22 mouse cellular contexts compared by ENCODE assay signal in the genomic region with DNA sequence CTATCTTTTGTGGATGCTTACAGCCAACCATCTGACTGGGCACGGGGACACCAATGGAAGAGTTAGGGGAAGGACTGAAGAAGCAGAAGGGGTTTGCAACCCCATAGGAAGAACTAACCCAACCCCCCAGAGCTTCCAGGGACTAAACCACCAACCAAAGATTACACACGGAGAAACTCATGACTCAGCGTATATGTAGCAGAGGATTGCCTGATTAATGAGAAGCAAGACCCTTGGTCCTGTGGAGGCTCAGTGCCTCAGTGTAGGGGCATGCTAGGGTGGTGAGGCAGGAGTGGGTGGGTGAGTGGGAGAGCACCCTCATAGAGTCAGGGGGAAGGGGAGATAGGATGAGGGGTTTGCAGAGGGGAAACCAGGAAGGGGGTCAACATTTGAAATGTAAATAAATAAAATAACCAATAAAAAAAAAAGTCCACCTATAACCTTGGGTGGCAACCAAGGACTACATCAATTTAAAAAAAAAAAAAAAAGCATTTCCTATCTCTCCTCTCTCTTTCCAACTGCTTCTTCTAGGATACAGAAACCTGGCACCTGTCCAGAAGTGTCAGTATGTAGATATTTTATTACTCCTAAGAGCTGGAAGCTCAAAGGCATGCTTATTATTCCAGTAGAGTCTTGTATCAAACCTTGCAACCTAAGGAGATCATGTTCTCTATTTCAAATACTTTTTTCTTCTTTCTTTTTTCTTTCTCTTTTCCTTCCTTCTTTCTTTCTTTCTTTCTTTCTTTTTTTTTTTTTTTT.
DNase-seq lines count a peak whose midpoint lies in the region; ATAC-seq and TF ChIP-seq lines count a peak whose summit lies in the region.
"Had no signal": no experiment of that assay in that cellular context is flagged by ENCODE, and none has a peak within 500 bp of the region (broad histone marks: within the 10 kb centered on the region; RNA-seq: fewer than 3 reads in every experiment).

No protein-coding gene starts in this region.

- no peak overlapping the region for H3K4me3 ChIP-seq in forebrain, embryonic 14.5 days (ENCODE audit: low read depth, low read length)
- H3K4me3 ChIP-seq in forebrain, embryonic 12.5 days (replicated peaks), result no peak overlapping the region
- H3K4me3 ChIP-seq in lung, embryonic 14.5 days (ENCODE audit: low read depth, low read length), result no peak overlapping the region
- H3K4me3 ChIP-seq in lung, adult 2 months (replicated peaks; ENCODE audit: extremely low read depth, low read depth, low read length), result no peak overlapping the region
- H3K4me3 ChIP-seq in MEL (ENCODE audit: control insufficient read depth in 1 of 2, insufficient read depth in 1 of 2, low read depth in 2 of 2, low read length in 2 of 2), result no peak overlapping the region
- H3K4me3 ChIP-seq: embryonic facial prominence, embryonic 13.5 days; forebrain, embryonic 15.5 days; heart, embryonic 10.5 days; hindbrain, embryonic 15.5 days; intestine, embryonic 15.5 days; left cerebral cortex, adult 2 months; liver, embryonic 15.5 days; midbrain, embryonic 10.5 days had no signal

- no peak for TF ChIP-seq CTCF in lung, embryonic 14.5 days (IDR thresholded peaks at IDR 0.05; ENCODE audit: low read depth)
- TF ChIP-seq CTCF in lung, adult 2 months (IDR thresholded peaks at IDR 0.05; ENCODE audit: insufficient read depth, low read length), result no peak
- no peak for TF ChIP-seq CTCF in MEL (IDR thresholded peaks at IDR 0.05 in 2 of 3, conservative IDR thresholded peaks at IDR 0.05 in 1 of 3; ENCODE audit: control insufficient read depth in 1 of 3, insufficient read depth in 1 of 3, low read depth in 2 of 3, low read length in 3 of 3, poor library complexity in 1 of 3, severe bottlenecking in 1 of 3)

- WGBS in forebrain, embryonic 14.5 days, result 92% methylated on average over 3 of the region's 3 CpGs
- WGBS in forebrain, embryonic 12.5 days, result 93% methylated on average over 3 of the region's 3 CpGs
- WGBS in lung, embryonic 14.5 days, result 79% methylated on average over 3 of the region's 3 CpGs
- 80% methylated on average over 3 of the region's 3 CpGs for WGBS in lung, adult 2 months

- no peak overlapping the region for H3K4me2 ChIP-seq in forebrain, embryonic 14.5 days (ENCODE audit: low read length)
- H3K4me2 ChIP-seq in forebrain, embryonic 12.5 days, result no peak overlapping the region
- no peak overlapping the region for H3K4me2 ChIP-seq in lung, embryonic 14.5 days
- H3K4me2 ChIP-seq: embryonic facial prominence, embryonic 13.5 days; forebrain, embryonic 15.5 days; hindbrain, embryonic 15.5 days; intestine, embryonic 15.5 days; liver, embryonic 15.5 days had no signal

- no peaks in the 10 kb centered on the region for H3K36me3 ChIP-seq in forebrain, embryonic 14.5 days (ENCODE audit: control insufficient read depth, insufficient read depth, low read length)
- no peaks in the 10 kb centered on the region for H3K36me3 ChIP-seq in forebrain, embryonic 12.5 days (replicated peaks)
- H3K36me3 ChIP-seq in lung, embryonic 14.5 days (ENCODE audit: insufficient read depth), result no peaks in the 10 kb centered on the region
- H3K36me3 ChIP-seq in MEL (ENCODE audit: control insufficient read depth in 1 of 2, insufficient read depth in 2 of 2, low read length in 2 of 2), result no peaks in the 10 kb centered on the region
- H3K36me3 ChIP-seq: embryonic facial prominence, embryonic 13.5 days; forebrain, embryonic 15.5 days; heart, embryonic 10.5 days; hindbrain, embryonic 15.5 days; intestine, embryonic 15.5 days; liver, embryonic 15.5 days; midbrain, embryonic 10.5 days had no signal

- DNase-seq in forebrain, embryonic 14.5 days (ENCODE audit: low spot score), result peak; percentile 31
- peak; percentile 65 for DNase-seq in lung, embryonic 14.5 days
- no peak for DNase-seq in lung, adult 2 months
- peak; percentile 3 for DNase-seq in MEL (ENCODE audit: low read depth, low spot score)
- no peak for DNase-seq in urinary bladder, postnatal 36 days (ENCODE audit: low spot score in 2 of 2)
- no peak for DNase-seq in urinary bladder, postnatal 10 days (ENCODE audit: low spot score)
- DNase-seq: adrenal gland, postnatal 25 days; cerebellum, adult 9-11 months; heart, postnatal 4 days; liver had no signal

- no peaks in the 10 kb centered on the region for H3K79me2 ChIP-seq in MEL (ENCODE audit: control insufficient read depth, insufficient read depth, low read length, poor library complexity)

- TF ChIP-seq EP300 in MEL (IDR thresholded peaks at IDR 0.05; ENCODE audit: low read depth in 1 of 2, low read length in 2 of 2), result no peak

- H3K9ac ChIP-seq in forebrain, embryonic 14.5 days (ENCODE audit: low read length), result no peak overlapping the region
- H3K9ac ChIP-seq in forebrain, embryonic 12.5 days, result no peak overlapping the region
- H3K9ac ChIP-seq in lung, embryonic 14.5 days, result no peak overlapping the region
- no peak overlapping the region for H3K9ac ChIP-seq in MEL (ENCODE audit: control insufficient read depth, low read depth, low read length, poor library complexity, severe bottlenecking)
- H3K9ac ChIP-seq: embryonic facial prominence, embryonic 13.5 days; forebrain, embryonic 15.5 days; hindbrain, embryonic 15.5 days; intestine, embryonic 15.5 days; liver, embryonic 15.5 days had no signal

- H3K9me3 ChIP-seq in forebrain, embryonic 14.5 days (replicated peaks; ENCODE audit: control insufficient read depth, low read length), result no peaks in the 10 kb centered on the region
- H3K9me3 ChIP-seq in forebrain, embryonic 12.5 days, result no peaks in the 10 kb centered on the region
- no peaks in the 10 kb centered on the region for H3K9me3 ChIP-seq in lung, embryonic 14.5 days (ENCODE audit: low read depth, low read length)
- H3K9me3 ChIP-seq in MEL (replicated peaks; ENCODE audit: insufficient read depth, low read length), result no peaks in the 10 kb centered on the region
- H3K9me3 ChIP-seq: embryonic facial prominence, embryonic 13.5 days; forebrain, embryonic 15.5 days; heart, embryonic 10.5 days; hindbrain, embryonic 15.5 days; intestine, embryonic 15.5 days; liver, embryonic 15.5 days; midbrain, embryonic 10.5 days had no signal

- H3K4me1 ChIP-seq in forebrain, embryonic 14.5 days (ENCODE audit: control insufficient read depth, insufficient read depth, low read length), result peaks cover 11% of the 10 kb centered on the region
- peaks cover 2% of the 10 kb centered on the region; the same call in 1 of the 2 replicates for H3K4me1 ChIP-seq in forebrain, embryonic 12.5 days
- no peaks in the 10 kb centered on the region for H3K4me1 ChIP-seq in lung, embryonic 14.5 days (ENCODE audit: insufficient read depth)
- H3K4me1 ChIP-seq in lung, adult 2 months (ENCODE audit: control insufficient read depth, insufficient read depth, low read length), result no peaks in the 10 kb centered on the region
- no peaks in the 10 kb centered on the region for H3K4me1 ChIP-seq in MEL (ENCODE audit: control insufficient read depth in 1 of 2, insufficient read depth in 2 of 2, low read length in 2 of 2)
- H3K4me1 ChIP-seq: embryonic facial prominence, embryonic 13.5 days; heart, embryonic 10.5 days; intestine, embryonic 15.5 days; liver, embryonic 15.5 days; midbrain, embryonic 10.5 days had no signal

- ATAC-seq in forebrain, embryonic 14.5 days, result no peak
- ATAC-seq in forebrain, embryonic 12.5 days (ENCODE audit: low FRiP score), result no peak
- no peak for ATAC-seq in lung, embryonic 14.5 days (ENCODE audit: insufficient read depth)
- ATAC-seq: activated CD4-positive, CD25-positive, alpha-beta regulatory T cell, adult 4 months; forebrain, embryonic 15.5 days; intestine, embryonic 15.5 days; lung, postnatal 0 days had no signal

- H3K27me3 ChIP-seq in forebrain, embryonic 14.5 days (replicated peaks; ENCODE audit: control insufficient read depth, insufficient read depth, low read length), result no peaks in the 10 kb centered on the region
- no peaks in the 10 kb centered on the region for H3K27me3 ChIP-seq in forebrain, embryonic 12.5 days
- H3K27me3 ChIP-seq in lung, embryonic 14.5 days (ENCODE audit: insufficient read depth, low read length), result no peaks in the 10 kb centered on the region
- no peaks in the 10 kb centered on the region; a peak in 1 of 4 replicates for H3K27me3 ChIP-seq in MEL (ENCODE audit: control insufficient read depth in 1 of 2, insufficient read depth in 2 of 2, low read length in 2 of 2)
- H3K27me3 ChIP-seq: embryonic facial prominence, embryonic 13.5 days; forebrain, embryonic 15.5 days; hindbrain, embryonic 15.5 days; intestine, embryonic 15.5 days; liver, embryonic 15.5 days had no signal

- TF ChIP-seq POLR2A in lung, adult 2 months (IDR thresholded peaks at IDR 0.05; ENCODE audit: borderline replicate concordance, extremely low read depth, low read depth, low read length), result no peak
- TF ChIP-seq POLR2A in MEL (IDR thresholded peaks at IDR 0.05; ENCODE audit: control insufficient read depth in 1 of 2, insufficient read depth in 1 of 2, low read depth in 1 of 2, low read length in 2 of 2, poor library complexity in 1 of 2), result no peak

- TF ChIP-seq RAD21 in MEL (IDR thresholded peaks at IDR 0.05; ENCODE audit: low read depth, low read length), result no peak

- H3K27ac ChIP-seq in forebrain, embryonic 14.5 days (ENCODE audit: low read depth, low read length), result no peak overlapping the region
- no peak overlapping the region for H3K27ac ChIP-seq in forebrain, embryonic 12.5 days
- no peak overlapping the region for H3K27ac ChIP-seq in lung, embryonic 14.5 days (ENCODE audit: low read depth)
- no peak overlapping the region for H3K27ac ChIP-seq in MEL (ENCODE audit: control insufficient read depth, low read depth, low read length)
- H3K27ac ChIP-seq: embryonic facial prominence, embryonic 13.5 days; forebrain, embryonic 15.5 days; heart, embryonic 10.5 days; hindbrain, embryonic 15.5 days; intestine, embryonic 15.5 days; left cerebral cortex, adult 2 months; liver, embryonic 15.5 days; macrophage; midbrain, embryonic 10.5 days had no signal

TF ChIP-seq in MEL, 35 proteins besides CTCF, POLR2A, EP300 and RAD21:
- TF ChIP-seq NELFE (IDR thresholded peaks at IDR 0.05; ENCODE audit: low read depth, low read length), result no peak
- TF ChIP-seq USF2 (IDR thresholded peaks at IDR 0.05; ENCODE audit: borderline replicate concordance in 1 of 2, insufficient read depth in 1 of 2, low read depth in 1 of 2, low read length in 2 of 2), result no peak
- TF ChIP-seq POLR2AphosphoS5 (IDR thresholded peaks at IDR 0.05; ENCODE audit: borderline replicate concordance, low read depth, low read length), result no peak
- 0 out of 2 replicates have a peak, but pooled peaks have one; percentile 15 for TF ChIP-seq MAFK (IDR thresholded peaks at IDR 0.05; ENCODE audit: borderline replicate concordance, low read depth, low read length)
- no peak for TF ChIP-seq ELF1 (IDR thresholded peaks at IDR 0.05; ENCODE audit: low read depth, low read length)
- TF ChIP-seq ETS1 (IDR thresholded peaks at IDR 0.05; ENCODE audit: low read depth, low read length), result no peak

Comparison
In these comparisons a context has a peak if more than half of its experiments do, and no peak if none do; other contexts are left out.
1. DNase-seq: peak in forebrain, embryonic 14.5 days (single experiment), lung, embryonic 14.5 days (single experiment) and MEL (single experiment); none in lung, adult 2 months (single experiment), urinary bladder, postnatal 36 days (0 of 2) and urinary bladder, postnatal 10 days (single experiment).